Mouse (Mus musculus) layer of hippocampus, postnatal 10 days (tissue): ENCODE measurements around the gene Fbp1. TPM values are rescaled to one million over a fixed set of nuclear protein-coding genes. Genes with fewer than 3 reads are reported as not detected.
A peak's percentile ranks its signal among the peaks of the same experiment; 100 is the strongest.
"Not testable (repeated sequence)": the region's sequence is repeated elsewhere in the genome, so short reads cannot be mapped to it uniquely, and the experiment has no call there.

Experiments
- DNase-seq, 2 experiments: peaks; one replicate each; pipeline ENCODE4 v3.0.0; 2021; ENCODE audit warnings: low spot score in 2 of 2
- long read RNA-seq: library from polyadenylated mRNA; stranded (forward); transcript quantifications from one replicate; pipeline ENCODE4 v2.0.0, GENCODE M21; 2023
- total RNA-seq, 2 experiments: library from RNA; stranded (reverse); gene quantifications; 2 replicates each; pipeline ENCODE4 v1.2.3; 2021

Fbp1 gene
- total RNA-seq, result 1 to 10 TPM; 1.1 to 1.6 TPM
- long read RNA-seq, partial matches to known transcripts, result 0 of 1 reads
- long read RNA-seq, other reads (novel, unspliced or antisense), result 1 of 1 reads

DNA sequence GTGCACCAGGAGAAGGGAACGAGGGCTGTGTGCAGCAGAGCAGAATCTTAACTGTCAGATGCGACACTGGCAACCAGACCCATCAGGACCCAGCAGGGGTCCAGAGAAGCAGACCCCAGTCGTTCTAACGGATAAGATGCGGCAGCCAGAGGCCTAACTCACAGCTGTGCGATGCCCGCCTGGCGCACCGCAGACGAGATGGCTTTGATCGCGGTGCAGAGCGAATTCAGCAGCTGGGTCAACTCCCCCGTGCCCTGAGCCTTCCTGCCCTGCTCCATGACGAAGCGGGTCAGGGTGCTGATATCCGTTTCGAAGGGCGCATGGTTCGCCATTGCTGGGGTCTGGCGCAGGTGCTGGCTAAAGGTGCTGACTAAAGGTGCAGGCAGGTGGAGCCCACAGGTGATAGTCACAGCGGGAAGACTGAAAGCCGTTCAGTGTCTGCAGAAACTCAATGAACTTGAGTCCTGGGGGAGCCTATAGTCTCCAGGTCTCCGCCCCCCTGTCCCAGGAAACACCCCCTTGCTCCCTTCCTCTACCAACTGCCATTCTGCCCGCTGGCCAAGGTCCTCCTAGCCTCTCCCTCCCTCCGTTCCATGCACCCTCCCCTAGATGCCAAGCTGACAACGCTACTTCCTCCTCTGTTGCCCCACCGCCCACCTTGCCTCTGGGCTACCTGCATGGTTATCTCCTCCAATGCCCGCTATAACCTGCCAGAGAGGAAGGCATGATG, at the start of gene Fbp1:
Gene Fbp1 (minus strand): TSS at position 571 of the 730 bp plus-strand sequence.
- no peak for DNase-seq

DNA sequence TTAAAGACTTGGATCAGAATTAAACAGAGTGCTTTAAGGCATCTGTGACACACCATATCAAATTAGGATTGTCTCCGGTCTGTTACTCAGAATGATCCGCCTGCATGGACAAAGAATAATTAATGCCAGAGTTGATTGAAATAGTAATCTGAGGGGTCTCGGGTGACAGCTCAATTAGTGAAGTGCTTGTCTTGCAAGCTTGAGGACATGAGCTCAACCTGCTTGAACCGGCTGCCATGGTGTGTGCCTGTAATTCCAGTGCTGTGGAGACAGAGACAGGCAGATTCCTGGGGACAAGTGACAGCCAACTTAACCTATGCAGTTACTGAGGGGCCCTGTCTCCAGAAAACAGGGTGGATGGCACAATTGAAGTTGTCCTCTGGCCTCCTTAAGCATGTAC, 44.4 kb upstream of the Fbp1 start:
- DNase-seq, result no peak

DNA sequence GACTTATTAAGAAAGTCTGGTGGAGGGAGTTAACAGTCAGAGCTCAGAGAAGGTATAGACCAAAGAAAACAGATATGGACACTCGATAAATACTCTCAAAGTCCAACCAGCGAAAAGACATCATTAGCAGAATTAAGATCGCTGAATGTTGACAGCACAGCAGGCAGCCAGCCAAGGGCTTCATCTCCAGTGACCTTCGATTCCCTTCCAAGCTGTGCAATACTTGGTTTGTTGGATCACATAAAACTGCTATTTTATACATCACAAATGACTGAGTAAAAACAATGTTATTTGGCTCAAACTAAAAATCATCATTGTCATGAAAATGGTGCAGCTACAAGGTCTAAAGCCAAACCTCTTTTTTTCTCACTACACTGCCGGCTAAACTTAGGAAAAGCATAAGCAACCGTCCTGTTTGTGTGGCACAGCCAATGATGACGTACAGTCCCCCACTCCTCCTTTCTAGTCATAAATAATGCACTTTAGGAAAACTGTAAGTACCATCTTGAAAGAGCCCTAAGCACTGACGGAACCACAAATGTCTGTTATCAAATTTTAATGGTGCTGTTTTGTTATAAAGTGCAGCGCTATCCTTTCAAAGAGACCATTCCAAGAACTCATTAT, 41.8 kb upstream of the Fbp1 start:
- no peak for DNase-seq

DNA sequence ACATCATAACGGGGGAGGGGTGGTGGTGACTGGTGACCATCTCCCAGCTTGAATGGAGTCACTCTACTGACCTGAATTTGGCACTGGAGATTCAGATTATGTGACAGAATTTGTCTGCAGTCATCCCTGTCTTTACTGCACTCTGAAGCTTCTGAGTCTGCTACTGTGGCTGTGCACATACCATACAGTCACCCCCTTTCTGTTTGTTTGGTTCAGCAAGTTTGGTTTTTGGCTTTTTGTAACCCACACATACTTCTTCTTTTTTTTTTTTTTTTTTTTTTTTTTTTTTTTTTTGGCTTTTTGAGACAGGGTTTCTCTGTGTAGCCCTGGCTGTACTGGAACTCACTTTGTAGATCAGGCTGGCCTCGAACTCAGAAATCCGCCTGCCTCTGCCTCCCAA, 41.1 kb upstream of the Fbp1 start:
- not testable (repeated sequence) for DNase-seq

DNA sequence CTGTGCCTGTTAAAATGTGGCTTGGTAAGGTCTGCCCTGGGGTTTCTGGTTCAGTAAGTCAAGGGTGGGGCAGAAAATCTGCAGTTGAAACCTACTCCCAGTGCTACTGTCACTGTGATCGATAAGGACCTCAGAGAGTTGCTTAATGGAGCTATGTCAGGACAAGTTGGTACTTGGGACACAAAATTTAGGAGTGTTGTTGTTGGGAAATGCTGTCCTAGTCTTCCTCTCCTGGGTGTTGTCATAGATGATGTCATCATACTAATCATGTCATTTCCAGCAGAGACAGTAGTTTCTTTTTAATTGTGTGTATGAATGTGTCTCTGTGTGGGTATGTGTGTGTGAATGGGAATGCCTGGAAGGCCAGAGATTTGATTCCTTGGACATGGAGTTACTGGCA, 39.4 kb upstream of the Fbp1 start:
- DNase-seq, result no peak

DNA sequence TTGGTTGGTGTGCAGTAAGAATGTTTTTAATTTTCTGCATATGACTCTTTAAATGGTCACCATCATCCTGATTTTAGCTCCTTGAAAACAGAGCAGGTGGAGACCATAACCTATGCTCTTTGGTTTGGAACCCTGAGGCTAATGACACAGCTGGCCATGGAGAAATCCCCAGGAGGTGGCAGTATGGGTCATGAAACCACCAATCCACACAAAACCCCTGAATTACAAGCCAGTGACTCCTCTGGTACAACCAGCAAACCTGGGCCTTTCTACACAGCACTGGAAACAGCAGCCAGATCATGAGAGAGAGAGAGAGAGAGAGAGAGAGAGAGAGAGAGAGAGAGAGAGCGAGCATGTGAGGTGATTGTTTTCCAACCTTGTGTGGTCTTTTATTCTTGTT, 38.4 kb upstream of the Fbp1 start:
- peak; percentile 55 to 59 for DNase-seq

DNA sequence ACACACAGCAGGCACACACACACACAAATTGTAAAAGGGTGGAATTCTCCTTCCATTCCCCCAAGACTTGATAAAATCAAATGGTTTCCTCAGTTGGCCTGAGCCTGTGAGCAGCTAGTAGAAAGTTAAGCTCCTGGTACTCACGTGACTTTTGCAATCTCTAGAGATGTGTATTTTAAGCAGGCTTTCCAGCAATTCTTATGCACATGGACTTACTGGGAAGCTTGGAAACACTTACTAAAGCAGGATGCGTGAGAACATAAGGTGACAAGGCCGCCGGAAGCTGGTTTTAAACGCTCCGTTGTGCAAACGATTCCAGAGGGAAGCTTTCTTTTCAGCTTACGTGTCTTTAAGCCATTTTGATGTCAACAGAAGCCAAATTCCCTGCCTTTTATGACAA, 35.1 kb upstream of the Fbp1 start:
- DNase-seq, result no peak

DNA sequence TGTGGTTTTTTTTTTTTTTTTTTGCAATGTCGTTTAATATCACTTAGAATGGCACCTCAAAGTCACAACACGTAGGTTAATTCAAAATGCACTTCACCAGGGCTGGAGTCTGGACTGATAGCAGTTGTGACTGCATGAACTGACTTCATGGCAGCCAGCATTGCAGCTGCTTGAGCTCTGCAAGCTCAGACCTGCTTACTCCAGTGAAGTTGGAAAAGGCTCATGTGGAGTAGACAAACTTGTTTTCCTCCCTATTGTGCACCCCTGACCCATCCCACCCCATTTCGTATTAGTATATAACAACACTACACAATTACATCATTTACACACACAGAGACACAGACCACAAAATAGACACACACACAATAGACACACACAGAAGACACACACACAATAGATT, 34.6 kb upstream of the Fbp1 start:
- no peak for DNase-seq

DNA sequence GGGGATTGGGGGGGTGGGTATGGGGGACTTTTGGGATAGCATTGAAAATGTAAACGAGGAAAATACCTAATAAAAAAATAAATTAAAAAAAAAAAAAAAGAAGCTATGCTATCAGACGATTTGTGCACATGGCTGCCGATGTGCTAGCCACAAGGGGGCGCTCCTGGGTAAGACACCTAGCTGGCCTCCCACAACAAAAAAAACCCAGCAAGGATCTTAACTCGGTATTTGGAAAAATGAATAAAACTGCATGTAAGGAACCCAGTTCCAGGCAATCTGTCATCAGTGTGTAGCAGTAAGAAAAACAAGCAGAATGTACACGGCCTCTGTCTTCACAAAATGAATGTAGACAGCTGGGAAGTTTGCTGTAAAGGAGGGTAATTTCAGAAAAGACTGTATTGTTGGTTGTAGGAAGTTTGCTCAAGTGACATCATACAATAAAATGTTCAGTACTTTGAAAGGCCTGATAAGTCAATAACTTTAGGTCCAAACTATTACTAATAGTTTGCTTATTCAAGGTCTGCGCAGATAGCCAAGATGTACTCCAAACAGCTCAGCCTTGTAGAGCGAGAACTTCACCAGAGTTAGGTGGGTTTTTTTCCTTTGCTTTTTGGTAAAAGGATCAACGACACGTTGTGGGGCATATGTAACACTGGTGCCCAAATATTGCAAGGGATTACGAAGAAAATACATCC, 31.7 kb upstream of the Fbp1 start:
- DNase-seq, result peak; percentile 84 to 91

DNA sequence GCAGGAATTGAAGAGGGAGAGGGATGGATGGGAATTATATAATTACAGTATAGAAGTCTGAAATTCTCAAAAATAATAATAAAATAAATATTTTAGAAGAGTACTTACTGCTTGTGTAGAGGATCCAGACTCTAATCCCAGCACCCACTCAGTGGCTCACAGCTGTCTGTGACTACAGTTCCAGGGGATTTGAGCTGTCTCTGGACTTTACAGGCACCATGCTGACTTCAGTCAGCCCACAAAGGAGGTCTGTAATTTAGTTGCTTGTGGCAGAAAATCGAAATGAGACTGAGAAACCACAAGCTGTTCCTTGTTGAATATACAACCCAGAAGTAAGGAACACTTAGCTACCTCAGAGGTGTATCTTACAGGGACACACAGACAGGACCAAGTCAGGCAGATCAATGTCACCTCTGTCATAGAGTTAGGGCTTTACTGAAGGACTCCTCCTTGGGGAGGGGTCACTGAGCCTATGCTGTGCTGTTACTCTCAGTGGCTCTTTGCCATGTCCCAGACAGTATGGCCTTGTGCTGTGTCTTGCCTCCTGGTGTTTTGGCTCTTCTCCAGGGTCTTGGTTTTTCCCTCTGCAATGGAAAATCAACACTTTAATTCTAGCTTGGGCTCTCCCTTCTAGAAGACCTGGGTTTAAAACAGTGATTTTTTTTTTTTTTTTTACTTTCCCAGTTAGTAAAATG, 29.5 kb upstream of the Fbp1 start:
- no peak for DNase-seq

DNA sequence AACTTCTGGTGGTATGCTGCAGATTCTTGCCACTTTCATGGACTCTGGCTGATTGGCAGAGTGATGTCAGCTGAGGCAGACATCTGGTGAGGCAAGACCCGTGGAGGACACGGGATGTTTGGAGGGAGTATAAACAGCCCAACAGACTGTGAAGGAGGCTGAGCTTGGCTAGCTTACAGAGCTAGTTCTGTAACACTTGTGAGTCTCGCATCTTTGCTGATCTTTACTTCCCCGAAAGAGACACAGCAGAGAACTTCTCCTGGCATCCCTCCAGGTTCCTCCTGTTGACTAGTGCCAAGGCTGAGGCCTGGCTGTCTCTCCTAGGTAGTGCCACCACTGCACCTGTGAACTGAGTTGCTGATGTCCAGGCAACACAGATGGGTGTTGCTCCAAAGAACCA, 28.6 kb upstream of the Fbp1 start:
- no peak for DNase-seq

DNA sequence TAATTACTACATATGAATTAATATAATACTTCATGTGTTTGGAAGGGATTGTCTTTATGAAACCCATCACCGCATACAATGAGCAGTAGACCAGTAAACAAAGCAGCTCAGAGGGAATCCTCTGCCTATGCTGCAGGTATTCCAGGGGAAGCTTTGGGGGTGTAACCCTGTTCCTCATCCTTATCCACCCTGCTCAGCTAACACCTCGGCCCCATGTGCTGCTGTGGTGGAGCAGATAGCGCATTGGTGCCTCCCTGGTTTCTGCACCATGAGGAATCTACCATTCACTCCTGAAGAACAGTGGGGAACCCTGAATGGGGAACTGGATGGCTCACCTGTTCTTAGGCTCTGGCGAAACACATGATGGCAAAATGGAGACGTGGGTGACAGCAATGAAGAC, 23.5 kb upstream of the Fbp1 start:
- DNase-seq, result no peak

DNA sequence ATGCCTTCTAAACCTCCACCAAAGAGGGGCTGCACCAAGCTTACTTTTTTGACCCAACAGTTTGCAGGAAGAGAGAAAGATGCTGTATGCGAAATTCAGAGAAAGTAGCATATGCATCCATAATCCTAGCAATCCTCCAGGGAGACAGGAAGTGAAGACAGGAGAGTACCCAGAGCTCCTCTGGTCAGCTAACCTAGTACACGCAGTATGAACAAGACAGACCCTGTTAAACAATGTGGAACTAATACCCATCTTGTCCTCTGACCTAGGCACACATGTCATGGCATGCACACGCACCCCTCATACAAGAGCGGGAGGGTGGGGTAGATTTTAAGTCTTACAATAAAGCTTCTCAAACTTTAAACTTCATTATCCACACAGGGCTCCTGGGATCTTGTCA, 22.1 kb upstream of the Fbp1 start:
- DNase-seq, result no peak

DNA sequence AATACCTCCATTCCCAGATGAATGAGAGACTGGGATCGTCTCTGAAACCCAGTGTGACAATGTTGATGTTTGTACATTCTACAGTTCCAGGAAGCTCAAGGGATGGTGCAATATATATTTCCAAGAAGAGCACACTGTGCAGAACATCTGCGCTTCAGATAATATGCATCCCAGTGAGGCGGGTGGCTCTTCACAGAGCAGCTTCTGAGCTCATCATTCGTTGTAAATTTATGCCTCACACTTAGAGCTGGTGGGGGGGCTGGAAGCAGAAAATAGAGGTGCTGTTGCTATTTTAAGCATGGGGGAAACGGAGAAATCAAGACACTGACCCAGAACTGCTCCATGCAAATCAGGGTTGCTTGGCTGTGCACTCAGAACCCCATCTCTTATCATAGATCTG, 21.7 kb upstream of the Fbp1 start:
- no peak for DNase-seq

DNA sequence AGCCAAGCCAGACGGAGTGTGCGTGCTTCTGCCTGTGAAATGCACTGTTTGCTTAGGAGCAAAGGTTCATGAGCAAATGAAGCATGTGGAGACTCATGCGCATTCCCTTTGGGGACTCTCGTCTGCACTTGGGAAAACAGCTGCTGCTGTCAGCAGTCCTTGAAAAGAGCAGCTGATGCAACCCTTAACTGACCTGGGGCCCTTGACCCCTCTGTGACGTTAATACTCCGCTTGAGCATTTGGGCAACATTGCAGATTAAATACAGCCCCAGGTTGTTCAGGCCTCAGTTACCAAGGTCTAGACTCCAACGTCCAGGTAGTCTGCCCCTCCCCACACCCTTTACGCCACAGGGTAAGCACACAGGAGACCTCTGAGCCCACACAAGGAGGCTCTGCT, 20.1 kb upstream of the Fbp1 start:
- no peak for DNase-seq

DNA sequence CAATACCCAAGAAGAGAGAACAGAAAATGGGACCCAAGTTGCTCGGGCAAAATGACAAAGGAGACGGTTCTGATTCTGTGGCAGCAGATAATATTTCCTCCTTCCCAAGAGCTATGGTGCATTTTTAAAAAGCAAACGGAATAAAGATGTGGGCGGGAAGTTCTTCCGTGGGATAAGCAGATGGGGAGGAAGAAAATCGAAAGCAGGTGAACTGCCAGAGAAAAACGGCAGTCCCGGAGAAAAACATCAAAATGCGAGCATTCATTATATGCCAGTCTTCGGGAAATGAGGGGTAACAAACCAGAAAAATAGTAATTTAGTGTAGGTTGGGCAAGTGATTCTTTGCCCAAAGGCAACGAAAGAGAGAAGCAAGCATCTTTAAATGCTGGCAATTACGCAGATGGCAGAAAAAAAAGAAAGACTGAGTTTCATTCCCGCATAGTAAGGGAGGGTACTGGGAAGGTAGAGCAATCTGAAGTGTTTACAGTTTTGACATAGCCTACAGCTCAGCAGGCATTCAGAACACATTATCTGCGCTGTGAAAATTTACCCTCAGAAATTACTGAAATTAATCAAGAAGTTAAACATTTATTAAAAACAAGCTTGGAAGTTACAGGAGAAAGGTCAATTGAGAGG, 19.6 kb upstream of the Fbp1 start:
- DNase-seq, result no peak

DNA sequence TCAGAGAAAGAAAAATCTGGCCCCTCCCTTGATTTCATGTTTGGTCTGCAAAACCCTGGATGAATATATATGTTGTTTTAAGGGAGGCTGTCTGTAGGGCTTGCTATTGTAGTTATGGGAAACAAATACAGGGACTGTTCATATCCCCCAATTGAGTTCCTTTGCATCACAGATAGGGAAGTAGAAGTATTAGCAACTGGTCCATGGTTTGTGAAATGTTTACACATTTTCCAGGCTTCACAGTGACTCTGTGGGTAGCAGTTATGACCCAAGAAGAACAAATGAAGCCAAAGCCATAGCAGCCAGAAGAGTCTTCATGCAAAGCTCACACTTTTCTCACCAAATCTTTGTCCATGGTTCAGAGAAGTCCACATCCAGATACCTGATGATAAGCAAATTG, 13.1 kb upstream of the Fbp1 start:
- DNase-seq, result no peak

DNA sequence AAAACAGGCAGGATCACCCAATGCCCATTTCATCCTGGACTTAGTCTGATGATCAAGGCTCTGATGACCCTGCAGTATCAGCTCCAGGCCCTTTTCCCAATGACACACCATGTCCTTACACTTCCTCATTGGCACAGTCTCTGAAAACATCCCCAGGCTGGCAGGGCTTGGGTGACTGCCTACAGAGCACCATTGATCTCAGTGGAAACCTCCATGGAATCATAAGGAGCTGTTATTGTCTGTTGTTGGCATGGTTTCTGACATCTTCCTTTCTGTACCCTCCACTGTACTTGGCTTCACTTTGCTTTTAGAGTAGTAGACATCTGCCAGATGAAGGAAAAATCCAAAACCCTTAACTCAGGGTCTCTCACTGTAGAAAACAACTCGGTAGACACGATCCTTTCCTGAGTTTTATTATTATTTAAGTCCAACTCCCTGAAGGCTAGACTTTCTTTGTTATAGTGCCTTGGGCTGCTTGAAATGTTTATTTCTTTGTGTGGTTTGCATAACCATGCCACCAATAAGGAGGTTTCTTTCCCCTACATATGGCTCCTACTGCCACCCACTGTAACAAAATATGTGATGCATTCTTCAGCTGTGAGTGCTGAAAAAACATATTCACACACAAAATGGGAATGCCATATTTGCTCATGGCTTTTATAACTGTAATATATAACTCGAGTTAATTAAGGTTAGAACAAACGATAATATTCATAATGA, 10.0 kb upstream of the Fbp1 start:
- peak; percentile 43 to 57 for DNase-seq

DNA sequence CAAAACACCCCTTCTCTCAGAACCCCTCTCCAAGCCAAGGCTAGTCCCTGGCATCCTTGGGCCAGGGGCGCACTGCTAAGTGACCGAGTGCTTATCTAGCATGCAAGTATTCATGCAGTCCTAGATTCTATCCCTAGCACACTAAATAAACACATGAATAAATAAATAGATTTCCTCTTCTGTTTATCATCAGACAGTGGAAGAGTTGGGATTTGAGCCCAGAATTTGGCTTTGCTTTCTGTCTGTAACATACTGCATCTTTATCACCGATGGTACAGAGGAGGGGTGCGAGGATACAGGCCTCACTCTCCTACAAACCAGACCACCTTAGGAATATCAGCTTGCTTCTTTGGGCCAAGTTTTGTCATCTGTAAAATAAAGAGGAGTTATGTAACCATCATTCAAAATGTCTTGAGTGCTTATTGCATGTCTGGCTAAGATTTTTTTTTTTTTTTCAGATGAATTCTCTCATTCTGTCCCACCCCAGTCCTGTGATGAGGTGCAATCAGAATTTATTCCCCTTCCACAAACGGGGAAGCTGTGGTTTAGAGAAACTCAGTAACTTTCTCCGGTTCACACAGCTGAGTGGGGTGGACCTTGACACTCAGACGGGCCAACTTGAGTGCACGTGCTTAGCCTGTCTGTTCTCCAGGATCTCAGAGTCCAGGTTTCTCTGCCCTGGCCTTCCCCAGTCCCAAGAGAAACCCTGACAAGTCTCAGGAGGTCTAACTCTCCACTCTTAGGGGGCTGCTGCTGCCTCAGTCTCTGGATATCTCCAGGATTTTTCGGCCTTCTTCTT, 5.2 kb upstream of the Fbp1 start:
- DNase-seq, result no peak

DNA sequence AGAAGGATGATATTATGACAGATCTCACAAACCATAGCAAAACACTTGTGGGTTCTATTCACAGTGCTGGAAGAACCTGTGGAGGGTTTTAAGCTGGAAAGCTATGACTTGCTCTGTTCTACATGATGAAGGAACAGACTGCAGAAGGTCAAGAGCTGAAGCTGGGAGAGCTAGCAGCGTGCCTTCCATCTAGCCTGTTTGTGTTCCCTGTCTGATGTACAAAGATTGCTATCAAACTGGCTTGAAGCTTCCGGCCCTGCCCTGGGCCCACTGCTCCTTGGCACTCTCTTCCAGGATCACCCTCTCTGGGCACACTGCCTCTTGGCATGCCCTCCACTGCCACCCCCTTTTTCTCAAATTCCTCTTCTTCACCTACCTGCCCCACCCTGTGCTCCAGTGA, 1.2 kb upstream of the Fbp1 start:
- DNase-seq, result no peak
